Mouse (Mus musculus) hindbrain, embryonic 10.5 days (tissue): ENCODE measurements around the gene Ccdc96. TPM values are rescaled to one million over a fixed set of nuclear protein-coding genes. Genes with fewer than 3 reads are reported as not detected.
A peak's percentile ranks its signal among the peaks of the same experiment; 100 is the strongest.

Source experiments
- DNase-seq: peaks from one replicate; pipeline ENCODE4 v3.0.0-alpha.2; 2017; ENCODE audit warnings: low spot score
- H3K27ac ChIP-seq: fragments of 300-500 bp; sonication (generic); 2 replicates; pipeline ENCODE4 v1.5.1; 2016; ENCODE audit warnings: mild to moderate bottlenecking, moderate library complexity
- H3K27me3 ChIP-seq: fragments of 300-500 bp; sonication (generic); 2 replicates; pipeline ENCODE4 v1.6.1; 2016; ENCODE audit warnings: mild to moderate bottlenecking; ENCODE audit not compliant: poor library complexity, insufficient read depth, severe bottlenecking
- H3K36me3 ChIP-seq: fragments of 300-500 bp; sonication (generic); 2 replicates; pipeline ENCODE4 v1.6.1; 2016; ENCODE audit warnings: mild to moderate bottlenecking, moderate library complexity
- H3K4me1 ChIP-seq: fragments of 300-500 bp; sonication (generic); replicated peaks from 2 replicates; pipeline ENCODE4 v1.6.1; 2016; ENCODE audit warnings: mild to moderate bottlenecking
- H3K4me3 ChIP-seq: fragments of 300-500 bp; sonication (generic); 2 replicates; pipeline ENCODE4 v1.5.1; 2016; ENCODE audit warnings: mild to moderate bottlenecking, moderate library complexity
- H3K9me3 ChIP-seq: fragments of 300-500 bp; sonication (generic); 2 replicates; pipeline ENCODE4 v1.6.1; 2016; ENCODE audit warnings: mild to moderate bottlenecking, moderate library complexity
- WGBS: fragments of 180-500 bp; shearing (Covaris S2); methylation state at CpG from one replicate; pipeline ENCODE4 v1.1.7; 2016; 5-methylcytosine and 5-hydroxymethylcytosine counted together
- polyA plus RNA-seq: library from polyadenylated mRNA; unstranded; fragments of >200 nt; fragmentation: Nextera tagmentation; extraction: Ambion mirVana; gene quantifications from 2 replicates; pipeline ENCODE4 v1.2.1, GENCODE M21; 2016

The Ccdc96 gene
- polyA plus RNA-seq, 1 experiment from 2014 or later: 4.0 TPM

DNA sequence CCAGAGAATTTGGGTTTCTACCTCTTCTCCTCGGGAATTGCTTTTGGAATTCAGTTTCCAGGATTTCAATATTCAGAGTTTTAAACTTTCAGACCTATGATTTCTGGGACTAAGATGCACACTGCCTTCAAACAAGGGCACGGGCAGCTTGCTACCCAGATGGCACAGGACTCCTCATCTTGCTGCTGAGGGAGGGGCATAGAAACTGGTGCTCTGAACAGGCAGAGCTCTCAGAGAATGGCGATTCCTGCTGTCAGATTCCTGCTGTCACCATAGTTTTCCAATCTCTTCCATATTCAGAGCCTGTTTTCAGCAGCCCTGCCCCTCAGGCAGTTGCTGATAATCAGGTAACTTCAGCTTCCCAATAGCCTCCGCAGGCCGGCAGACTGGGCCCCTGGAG, 31.2 kb downstream of the Ccdc96 start:
- Histone ChIP-seq H3K4me3 (no peak overlapping the region), H3K27ac (no peak overlapping the region), H3K36me3 (peaks cover 93% of the 10 kb centered on the region), H3K4me1 (no peaks in the 10 kb centered on the region), H3K27me3 (no peaks in the 10 kb centered on the region), H3K9me3 (no peaks in the 10 kb centered on the region)
- 87% methylated on average over 5 of the region's 5 CpGs for WGBS
- no peak for DNase-seq

- Histone ChIP-seq H3K36me3 (peaks cover 92% of the 10 kb centered on the region), H3K27ac (no peak overlapping the region), H3K4me1 (no peaks in the 10 kb centered on the region), H3K9me3 (no peaks in the 10 kb centered on the region), H3K27me3 (no peaks in the 10 kb centered on the region), H3K4me3 (no peak overlapping the region)
- 92% methylated on average over 3 of the region's 3 CpGs for WGBS
- DNase-seq: no peak
Observed at GRCm38 (mm10) chr5:36517596-36517995, 33.2 kb downstream of the Ccdc96 start.

DNA sequence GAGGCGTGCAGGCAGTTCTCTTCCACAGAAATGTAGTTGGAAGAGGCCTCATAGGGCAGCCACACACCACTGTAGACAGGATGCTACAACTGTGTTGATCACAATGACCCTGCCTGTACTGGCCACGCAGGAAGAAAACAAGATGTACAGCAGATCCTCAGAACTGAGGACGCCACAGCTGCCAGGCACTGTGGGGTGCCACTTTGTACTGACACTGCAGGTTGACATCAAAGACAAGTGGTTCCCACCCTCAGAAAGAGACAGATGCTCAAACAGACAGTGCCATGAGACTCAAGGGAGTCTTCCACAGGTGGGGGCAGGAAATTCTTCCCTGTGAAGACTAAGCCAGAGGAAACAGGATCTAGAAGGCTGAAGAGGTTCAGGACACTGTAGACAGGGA, 35.4 kb downstream of the Ccdc96 start:
- 74% methylated on average over 3 of the region's 3 CpGs for WGBS
- no peaks in the 10 kb centered on the region for H3K27me3 ChIP-seq
- no peaks in the 10 kb centered on the region for H3K9me3 ChIP-seq

DNA sequence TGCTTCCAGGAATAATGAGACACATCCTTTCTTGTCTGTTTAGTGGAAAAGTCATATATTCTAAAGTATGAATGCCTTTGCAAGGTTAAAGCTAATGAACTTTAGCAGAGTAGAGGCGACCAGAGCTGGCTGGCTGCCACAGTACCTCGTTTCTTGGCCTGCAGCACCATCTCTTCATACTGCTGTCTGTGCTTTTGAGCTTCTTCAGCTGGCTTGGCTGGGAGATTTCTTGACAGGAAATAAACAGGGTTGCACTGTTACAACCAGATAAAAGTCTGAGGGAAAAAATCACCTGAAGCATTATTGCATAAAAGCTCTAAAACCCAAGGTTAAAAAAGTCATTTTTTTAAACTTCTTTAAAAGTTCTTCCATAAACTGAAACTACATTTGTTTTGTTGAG, 38.4 kb downstream of the Ccdc96 start:
- no peaks in the 10 kb centered on the region for H3K27me3 ChIP-seq
- no peak for DNase-seq
- no peak overlapping the region for H3K4me3 ChIP-seq
- H3K4me1 ChIP-seq: 0 out of 2 replicates have a peak, but pooled peaks cover 3% of the 10 kb centered on the region
- peaks cover 72% of the 10 kb centered on the region for H3K36me3 ChIP-seq
- no peaks in the 10 kb centered on the region for H3K9me3 ChIP-seq
- H3K27ac ChIP-seq: no peak overlapping the region
- WGBS: 90% methylated on average over 2 of the region's 2 CpGs

More for the DNA sequence above, 35.4 kb downstream of the Ccdc96 start:
- DNase-seq: no peak
- no peaks in the 10 kb centered on the region for H3K4me1 ChIP-seq
- H3K36me3 ChIP-seq: peaks cover 98% of the 10 kb centered on the region
- no peak overlapping the region for H3K4me3 ChIP-seq
- H3K27ac ChIP-seq: no peak overlapping the region

DNA sequence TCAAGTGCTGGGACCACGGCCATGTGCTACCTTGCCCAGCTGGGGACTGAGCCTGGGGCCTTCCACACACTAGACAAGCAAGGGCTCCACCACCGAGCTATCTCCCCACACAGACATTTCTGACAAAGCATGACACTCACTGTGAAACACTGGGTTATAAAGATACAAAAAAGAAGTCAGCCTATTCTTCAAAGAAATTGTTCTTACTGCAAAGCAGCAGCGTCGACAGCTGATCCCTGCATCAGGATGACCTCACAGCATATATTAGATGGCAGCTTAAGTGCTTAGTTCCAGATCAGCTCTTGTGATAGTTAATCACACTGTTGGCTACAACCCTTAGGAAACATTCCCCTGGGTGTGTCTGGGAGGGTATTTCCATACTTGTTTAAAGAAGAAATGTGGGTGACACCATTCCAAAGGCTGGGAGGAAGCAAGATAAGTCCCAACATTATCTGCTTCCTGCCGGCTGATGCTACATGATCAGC, 38.9 kb downstream of the Ccdc96 start:
- DNase-seq: no peak
- H3K4me1 ChIP-seq: peaks cover 6% of the 10 kb centered on the region; the same call in 1 of the 2 replicates
- no peaks in the 10 kb centered on the region for H3K9me3 ChIP-seq
- H3K36me3 ChIP-seq: peaks cover 67% of the 10 kb centered on the region
- H3K27me3 ChIP-seq: no peaks in the 10 kb centered on the region
- H3K27ac ChIP-seq: no peak overlapping the region
- 93% methylated on average over 5 of the region's 5 CpGs for WGBS
- H3K4me3 ChIP-seq: no peak overlapping the region

DNA sequence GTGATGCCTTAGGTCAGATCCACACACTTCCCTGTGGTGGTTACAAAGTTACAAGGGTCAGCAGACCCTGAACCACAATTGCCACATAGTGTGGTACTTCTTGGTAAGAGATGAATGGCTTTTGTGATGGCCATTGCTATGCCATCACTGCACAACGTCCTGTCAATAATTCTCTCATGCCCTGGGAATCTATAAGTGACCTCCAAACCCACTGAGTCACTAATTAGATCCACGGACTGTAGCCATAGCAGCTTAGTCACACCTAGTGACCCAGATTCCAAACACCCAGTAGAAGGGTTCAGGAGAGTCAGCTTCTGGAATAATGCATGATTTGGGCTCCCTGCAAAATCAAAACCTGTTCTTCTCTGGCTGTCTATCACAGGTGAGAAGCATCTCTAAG, 40.8 kb downstream of the Ccdc96 start:
- Histone ChIP-seq H3K4me1 (peaks cover 26% of the 10 kb centered on the region), H3K36me3 (peaks cover 47% of the 10 kb centered on the region), H3K27me3 (no peaks in the 10 kb centered on the region), H3K27ac (no peak overlapping the region), H3K9me3 (no peaks in the 10 kb centered on the region), H3K4me3 (no peak overlapping the region)
- 77% methylated on average over 2 of the region's 2 CpGs for WGBS
- DNase-seq: no peak

DNA sequence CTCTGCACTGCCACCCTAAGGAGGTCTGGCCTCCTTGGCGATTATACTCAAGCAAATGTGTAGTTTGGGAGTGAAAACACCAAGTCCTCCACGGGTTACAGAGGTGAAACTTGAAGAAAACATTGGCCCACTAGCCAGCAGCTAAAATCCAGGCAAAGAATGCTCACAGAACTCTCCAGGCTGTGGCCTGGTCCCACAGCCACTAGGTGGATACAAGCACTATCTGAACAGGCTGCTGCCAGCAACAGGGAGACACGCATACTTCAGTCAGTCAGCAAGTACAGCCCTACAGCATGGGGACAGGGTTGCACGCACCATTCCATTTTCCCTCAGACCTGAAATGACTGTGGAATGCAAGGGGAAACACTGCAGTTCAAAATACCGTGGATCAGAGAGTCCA, 41.9 kb downstream of the Ccdc96 start:
- no peak for DNase-seq
- no peaks in the 10 kb centered on the region for H3K9me3 ChIP-seq
- H3K27ac ChIP-seq: no peak overlapping the region
- no peaks in the 10 kb centered on the region for H3K27me3 ChIP-seq
- H3K36me3 ChIP-seq: peaks cover 37% of the 10 kb centered on the region
- H3K4me1 ChIP-seq: peaks cover 35% of the 10 kb centered on the region
- 86% methylated on average over 5 of the region's 5 CpGs for WGBS
- H3K4me3 ChIP-seq: no peak overlapping the region

DNA sequence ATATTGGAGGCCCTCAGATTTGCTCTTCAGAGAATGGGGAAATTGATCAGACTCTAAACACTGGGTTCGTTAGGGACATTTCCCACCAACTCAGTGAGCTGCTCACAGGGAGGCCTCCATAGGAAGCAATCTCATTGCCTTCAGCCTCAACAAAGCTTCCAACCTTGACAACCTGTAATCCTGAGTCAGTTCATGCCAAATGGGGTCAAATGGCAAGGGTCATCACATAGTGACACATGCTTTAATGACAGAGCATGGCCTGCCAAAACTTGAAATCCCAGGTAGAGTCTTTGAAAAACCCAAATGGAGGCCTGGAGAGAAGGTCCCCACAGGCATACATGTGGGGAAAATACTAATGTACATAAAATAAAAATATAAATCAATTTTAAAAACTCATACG, 42.5 kb downstream of the Ccdc96 start:
- 88% methylated on average over 2 of the region's 2 CpGs for WGBS
- Histone ChIP-seq H3K27ac (no peak overlapping the region), H3K4me3 (no peak overlapping the region), H3K4me1 (peaks cover 35% of the 10 kb centered on the region), H3K27me3 (no peaks in the 10 kb centered on the region), H3K9me3 (no peaks in the 10 kb centered on the region), H3K36me3 (peaks cover 31% of the 10 kb centered on the region)
- no peak for DNase-seq

- H3K9me3 ChIP-seq: no peaks in the 10 kb centered on the region
- H3K4me3 ChIP-seq: peak overlapping the region; percentile 92
- peaks cover 35% of the 10 kb centered on the region for H3K4me1 ChIP-seq
- no peak for DNase-seq
- WGBS: 20% methylated on average over 5 of the region's 5 CpGs
- peaks cover 4% of the 10 kb centered on the region; the same call in 1 of the 2 replicates for H3K36me3 ChIP-seq
- H3K27ac ChIP-seq: peak overlapping the region; percentile 93
- H3K27me3 ChIP-seq: no peaks in the 10 kb centered on the region
Observed at GRCm38 (mm10) chr5:36529698-36530097, 45.3 kb downstream of the Ccdc96 start.

GRCm38 (mm10) chr5:36530129-36530751, 45.9 kb downstream of the Ccdc96 start:
- Histone ChIP-seq H3K4me3 (peak overlapping the region; percentile 92), H3K36me3 (no peaks in the 10 kb centered on the region), H3K4me1 (peaks cover 35% of the 10 kb centered on the region), H3K27me3 (no peaks in the 10 kb centered on the region), H3K27ac (peak overlapping the region; percentile 93), H3K9me3 (no peaks in the 10 kb centered on the region)
- under 1% methylated on average over 28 of the region's 28 CpGs for WGBS
- DNase-seq: peak; percentile 96

DNA sequence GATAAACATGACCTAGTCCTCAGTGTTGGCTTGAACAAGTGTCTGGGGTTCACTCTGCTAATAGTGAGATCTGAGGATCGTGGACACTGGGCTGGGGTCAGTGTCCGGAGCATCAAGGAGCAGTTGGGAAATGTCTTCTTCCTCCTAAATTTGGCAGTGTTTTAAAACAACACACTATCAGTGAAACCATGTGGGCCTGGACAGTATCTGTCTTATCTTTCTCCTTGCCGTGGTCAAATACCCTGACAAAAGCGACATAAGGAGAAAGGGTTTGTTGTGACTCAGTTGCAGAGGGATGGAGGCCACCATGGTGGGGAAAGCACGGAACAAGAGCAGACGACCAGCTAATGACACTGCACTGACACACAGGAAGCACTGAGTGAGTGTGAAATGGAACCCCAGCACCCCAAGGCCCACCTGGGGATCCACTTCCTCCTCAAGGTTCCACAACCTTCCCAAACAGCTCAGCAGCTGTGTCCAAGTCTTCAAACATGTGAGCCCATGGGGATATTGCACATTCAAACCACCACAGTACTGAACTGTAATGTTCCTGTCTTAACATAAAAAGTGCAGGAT, 50.2 kb downstream of the Ccdc96 start:
- Histone ChIP-seq H3K4me3 (no peak overlapping the region), H3K27me3 (no peaks in the 10 kb centered on the region), H3K4me1 (peaks cover 15% of the 10 kb centered on the region), H3K36me3 (no peaks in the 10 kb centered on the region), H3K27ac (no peak overlapping the region), H3K9me3 (no peaks in the 10 kb centered on the region)
- 84% methylated on average over 6 of the region's 6 CpGs for WGBS
- DNase-seq: no peak

- Histone ChIP-seq H3K27me3 (no peaks in the 10 kb centered on the region), H3K27ac (no peak overlapping the region), H3K4me1 (peaks cover 6% of the 10 kb centered on the region), H3K36me3 (no peaks in the 10 kb centered on the region), H3K9me3 (no peaks in the 10 kb centered on the region), H3K4me3 (no peak overlapping the region)
- WGBS: 89% methylated on average over 6 of the region's 6 CpGs
- no peak for DNase-seq
Observed at GRCm38 (mm10) chr5:36535438-36536176, 51.2 kb downstream of the Ccdc96 start.

DNA sequence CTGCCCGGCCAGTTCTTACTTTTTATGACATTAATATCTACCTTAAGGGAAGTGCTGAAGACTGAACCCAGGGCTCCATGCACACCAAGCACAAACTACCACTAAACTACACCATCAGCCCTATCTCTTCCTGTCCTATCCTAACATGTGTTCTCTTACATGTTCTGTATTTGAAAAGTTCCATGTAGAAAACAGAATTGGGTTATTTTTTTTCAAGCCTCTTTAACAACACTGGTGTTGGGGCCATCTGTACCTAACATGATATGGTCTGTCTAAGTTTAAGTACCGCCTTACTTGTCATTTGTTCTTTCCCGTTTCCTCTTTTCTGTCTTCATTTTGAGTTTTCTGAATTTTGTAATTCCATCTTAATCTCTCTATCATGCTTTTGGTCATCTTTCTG, 52.0 kb downstream of the Ccdc96 start:
- no peaks in the 10 kb centered on the region for H3K9me3 ChIP-seq
- WGBS: 91% methylated on average over 3 of the region's 3 CpGs
- no peak for DNase-seq
- H3K36me3 ChIP-seq: no peaks in the 10 kb centered on the region
- H3K4me3 ChIP-seq: no peak overlapping the region
- H3K27me3 ChIP-seq: no peaks in the 10 kb centered on the region
- no peak overlapping the region for H3K27ac ChIP-seq
- no peaks in the 10 kb centered on the region for H3K4me1 ChIP-seq
